Comparison of ENCODE assay signal across 11 mouse cellular contexts in genomic region chr4:129384440-129384839, GRCm38 (mm10). TPM values are rescaled to one million over a fixed set of nuclear protein-coding genes. Genes with fewer than 3 reads are reported as not detected.
DNase-seq lines count a peak whose midpoint lies in the region; ATAC-seq lines count a peak whose summit lies in the region.
"Had no signal": no experiment of that assay in that cellular context is flagged by ENCODE, and none has a peak within 500 bp of the region (broad histone marks: within the 10 kb centered on the region; RNA-seq: fewer than 3 reads in every experiment).

No protein-coding gene starts in this region.

- intact Hi-C loops in heart, postnatal 25 days (cut with DNase I): no loop called here

- H3K4me3 ChIP-seq in stomach, embryonic 16.5 days (replicated peaks; ENCODE audit: low read length): no peak overlapping the region
- H3K4me3 ChIP-seq in midbrain, embryonic 15.5 days: no peak overlapping the region

- 0 out of 2 replicates have a peak, but pooled peaks cover 7% of the 10 kb centered on the region for H3K4me1 ChIP-seq in stomach, embryonic 16.5 days (ENCODE audit: control insufficient read depth, insufficient read depth, low read length)
- H3K4me1 ChIP-seq in midbrain, embryonic 15.5 days: no peaks in the 10 kb centered on the region

- H3K36me3 ChIP-seq in stomach, embryonic 16.5 days (ENCODE audit: control insufficient read depth, insufficient read depth, low read length): no peaks in the 10 kb centered on the region
- H3K36me3 ChIP-seq in midbrain, embryonic 15.5 days (replicated peaks): no peaks in the 10 kb centered on the region

- 0 out of 2 replicates have a peak overlapping the region, but pooled peaks have one; percentile 7 for H3K9ac ChIP-seq in stomach, embryonic 16.5 days (ENCODE audit: low read length)
- H3K9ac ChIP-seq in midbrain, embryonic 15.5 days: no peak overlapping the region

- peak; percentile 89; the same call in 1 of the 2 replicates for ATAC-seq in stomach, embryonic 16.5 days (ENCODE audit: insufficient read depth, low FRiP score)
- ATAC-seq in midbrain, embryonic 15.5 days (replicated peaks): no peak

- H3K27ac ChIP-seq in stomach, embryonic 16.5 days (ENCODE audit: low read length): peak overlapping the region; percentile 82
- no peak overlapping the region for H3K27ac ChIP-seq in midbrain, embryonic 15.5 days

- peak; percentile 24 for DNase-seq in ovary, adult 18-20 months (ENCODE audit: low spot score)
- DNase-seq in ovary, postnatal 36 days (ENCODE audit: low spot score): no peak
- peak; percentile 21 for DNase-seq in heart, postnatal 25 days (ENCODE audit: low spot score)
- peak; percentile 37 to 60 for DNase-seq in kidney, postnatal 36 days
- no peak for DNase-seq in right cerebral cortex, postnatal 36 days (ENCODE audit: low spot score in 2 of 2)
- no peak for DNase-seq in right cerebral cortex, postnatal 14 days

- WGBS in stomach, embryonic 16.5 days: 11% methylated on average over 6 of the region's 6 CpGs
- 43% methylated on average over 6 of the region's 6 CpGs for WGBS in midbrain, embryonic 15.5 days

- peak overlapping the region; percentile 28 for H3K4me2 ChIP-seq in stomach, embryonic 16.5 days (ENCODE audit: low read depth, low read length)
- H3K4me2 ChIP-seq in midbrain, embryonic 15.5 days: no peak overlapping the region

- no peaks in the 10 kb centered on the region for H3K9me3 ChIP-seq in stomach, embryonic 16.5 days (replicated peaks; ENCODE audit: control insufficient read depth, low read length)
- H3K9me3 ChIP-seq in midbrain, embryonic 15.5 days: no peaks in the 10 kb centered on the region

- no peaks in the 10 kb centered on the region for H3K27me3 ChIP-seq in stomach, embryonic 16.5 days (ENCODE audit: control insufficient read depth, insufficient read depth, low read length)
- H3K27me3 ChIP-seq in midbrain, embryonic 15.5 days (replicated peaks): 0 out of 2 replicates have a peak, but pooled peaks cover 2% of the 10 kb centered on the region

RNA-seq across cellular contexts. Expression of gene Zbtb8a, which starts 6.5 kb away (rescaled TPM):
- 1 to 10 TPM; 3.5 to 3.7 TPM for total RNA-seq in heart, postnatal 25 days (2021)
- polyA plus RNA-seq in stomach, embryonic 16.5 days (2015; fragmentation: Nextera tagmentation; extraction: Ambion mirVana): 17.4 and 19.2 TPM in 2 replicates
- 20.4 and 21.5 TPM in 2 replicates for polyA plus RNA-seq in midbrain, embryonic 15.5 days (2015; fragmentation: Nextera tagmentation; extraction: Ambion mirVana)

RNA-seq across cellular contexts. Expression of gene Zbtb8os, which starts 48.9 kb away (rescaled TPM):
- 10 to 100 TPM; 18.6 to 22.7 TPM for total RNA-seq in heart, postnatal 25 days (2021)
- polyA plus RNA-seq in stomach, embryonic 16.5 days (2015; fragmentation: Nextera tagmentation; extraction: Ambion mirVana): 44.4 and 46.6 TPM in 2 replicates
- 19.9 and 21.1 TPM in 2 replicates for polyA plus RNA-seq in midbrain, embryonic 15.5 days (2015; fragmentation: Nextera tagmentation; extraction: Ambion mirVana)

RNA-seq across cellular contexts. Expression of gene Rbbp4, which starts 49.3 kb away (rescaled TPM):
- 10 to 100 TPM; 77.5 to 84.0 TPM for total RNA-seq in heart, postnatal 25 days (2021)
- polyA plus RNA-seq in stomach, embryonic 16.5 days (2015; fragmentation: Nextera tagmentation; extraction: Ambion mirVana): 287 and 291 TPM in 2 replicates
- polyA plus RNA-seq in midbrain, embryonic 15.5 days (2015; fragmentation: Nextera tagmentation; extraction: Ambion mirVana): 260 and 271 TPM in 2 replicates

RNA-seq across cellular contexts. Expression of gene Zbtb8b, which starts 56.2 kb away (rescaled TPM):
- total RNA-seq in heart, postnatal 25 days (2021): under 1 TPM in 1 of 2 experiments, not detected in 1; 0.08 TPM
- 1.4 and 1.6 TPM in 2 replicates for polyA plus RNA-seq in stomach, embryonic 16.5 days (2015; fragmentation: Nextera tagmentation; extraction: Ambion mirVana)
- polyA plus RNA-seq in midbrain, embryonic 15.5 days (2015; fragmentation: Nextera tagmentation; extraction: Ambion mirVana): 19.0 and 19.8 TPM in 2 replicates
- total RNA-seq: common myeloid progenitor, adult 5-6 weeks; granulocyte monocyte progenitor cell, adult 5-6 weeks; megakaryocyte progenitor cell, adult 5-6 weeks had no signal

Comparison
In these comparisons a context has a peak if more than half of its experiments do, and no peak if none do; other contexts are left out.
1. DNase-seq: peak in ovary, adult 18-20 months (single experiment), heart, postnatal 25 days (single experiment) and kidney, postnatal 36 days (2 of 2); none in ovary, postnatal 36 days (single experiment), right cerebral cortex, postnatal 36 days (0 of 2) and right cerebral cortex, postnatal 14 days (single experiment).